Mouse (Mus musculus) limb, embryonic 10.5 days (tissue): Measurements from ENCODE around the gene Tmem50a. TPM values are rescaled to one million over a fixed set of nuclear protein-coding genes. Genes with fewer than 3 reads are reported as not detected.

ENCODE experiments used
- DNase-seq: peaks from one replicate; pipeline ENCODE4 v3.0.0-alpha.2; 2017; ENCODE audit warnings: low spot score
- H3K27ac ChIP-seq: fragments of 300-500 bp; sonication (generic); 2 replicates; pipeline ENCODE4 v1.5.1; 2016; ENCODE audit warnings: mild to moderate bottlenecking
- H3K27me3 ChIP-seq: fragments of 300-500 bp; sonication (generic); 2 replicates; pipeline ENCODE4 v1.6.1; 2016; ENCODE audit warnings: low read depth, mild to moderate bottlenecking; ENCODE audit not compliant: poor library complexity, severe bottlenecking
- H3K36me3 ChIP-seq: fragments of 300-500 bp; sonication (generic); 2 replicates; pipeline ENCODE4 v1.6.1; 2016; ENCODE audit warnings: mild to moderate bottlenecking, moderate library complexity
- H3K4me1 ChIP-seq: fragments of 300-500 bp; sonication (generic); 2 replicates; pipeline ENCODE4 v1.6.1; 2016
- H3K4me3 ChIP-seq: fragments of 300-500 bp; sonication (generic); 2 replicates; pipeline ENCODE4 v1.5.1; 2016; ENCODE audit warnings: mild to moderate bottlenecking, moderate library complexity
- H3K9me3 ChIP-seq: fragments of 300-500 bp; sonication (generic); replicated peaks from 2 replicates; pipeline ENCODE4 v1.6.1; 2016; ENCODE audit warnings: mild to moderate bottlenecking
- WGBS: fragments of 180-500 bp; shearing (Covaris S2); methylation state at CpG from one replicate; pipeline ENCODE4 v1.1.7; 2016; 5-methylcytosine and 5-hydroxymethylcytosine counted together
- polyA plus RNA-seq: library from polyadenylated mRNA; unstranded; fragments of >200 nt; fragmentation: Nextera tagmentation; extraction: Ambion mirVana; gene quantifications from 2 replicates; pipeline ENCODE4 v1.2.1, GENCODE M21; 2016

The Tmem50a gene
- polyA plus RNA-seq, result 129 and 133 TPM in 2 replicates

DNA sequence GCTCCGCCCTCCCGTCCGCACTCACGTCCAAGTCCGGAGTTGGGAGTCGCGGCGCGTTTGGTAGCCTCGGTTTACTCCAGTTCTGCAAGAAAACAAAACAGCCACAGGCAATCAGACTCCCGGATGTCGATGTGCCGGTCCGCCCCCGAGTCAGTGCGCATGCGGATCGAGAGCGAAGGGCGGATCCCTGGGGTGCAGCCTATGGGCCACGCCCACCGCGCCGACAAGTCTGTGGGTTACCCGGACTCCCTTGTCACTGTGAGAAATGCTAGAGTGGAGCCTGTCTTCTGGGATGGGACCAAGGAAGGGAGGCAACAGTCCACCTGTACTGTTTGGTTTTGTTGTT is at the start of gene Tmem50a:
TSS of gene Tmem50a (minus strand) at position 161 of the 346 bp plus-strand sequence.
- H3K4me1 ChIP-seq, result peaks cover 29% of the 10 kb centered on the region
- H3K4me3 ChIP-seq, result peak within 1 kb of the TSS; percentile 89
- peak within 1 kb of the TSS; percentile 94 for H3K27ac ChIP-seq
- peaks cover 32% of the 10 kb centered on the region for H3K36me3 ChIP-seq
- DNase-seq, result peak; percentile 95
- H3K27me3 ChIP-seq, result no peaks in the 10 kb centered on the region
- 0% methylated on average over 25 of the region's 25 CpGs for WGBS
- H3K9me3 ChIP-seq, result no peaks in the 10 kb centered on the region

DNA sequence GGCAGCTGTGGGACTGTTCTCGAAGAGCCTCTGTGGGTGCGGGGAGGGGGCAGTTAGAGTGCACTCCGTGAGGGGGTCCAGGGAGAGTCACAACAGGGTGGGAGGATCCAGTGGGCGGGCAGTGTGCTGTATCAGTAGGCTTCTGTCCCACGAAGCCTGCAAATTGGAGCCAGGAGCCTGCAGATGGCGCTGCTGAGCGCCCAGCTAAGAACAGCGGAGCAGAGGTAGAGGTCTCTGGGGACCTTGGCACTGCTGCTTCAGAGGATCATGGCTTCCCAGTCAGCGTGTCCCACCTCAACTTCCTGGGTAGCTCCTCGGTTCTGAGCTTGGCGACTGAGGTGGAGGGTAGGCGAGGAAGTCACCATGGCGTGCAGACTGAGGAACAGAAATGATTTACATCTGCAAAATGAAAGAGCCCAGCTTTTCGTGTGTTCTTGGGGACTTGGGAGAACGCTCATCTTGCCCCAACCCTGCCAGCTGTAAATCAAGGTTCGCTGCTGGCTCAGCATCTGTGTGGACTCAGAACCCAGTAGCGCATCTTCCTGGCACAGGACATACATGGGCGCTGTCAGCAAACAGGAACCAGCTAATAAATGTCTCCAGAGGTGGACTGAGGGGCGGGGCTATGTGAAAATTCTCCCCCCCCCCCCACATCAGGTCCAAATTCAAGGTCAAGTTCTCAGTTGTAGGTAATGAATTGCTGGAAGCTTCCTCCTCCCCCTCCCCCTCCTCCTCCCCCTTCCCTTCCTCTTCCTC is 48.4 kb upstream of the Tmem50a start:
- Histone ChIP-seq H3K4me3 (peak overlapping the region; percentile 31), H3K27ac (peak overlapping the region; percentile 57), H3K4me1 (peaks cover 7% of the 10 kb centered on the region), H3K36me3 (no peaks in the 10 kb centered on the region), H3K27me3 (peaks cover 16% of the 10 kb centered on the region; the same call in 1 of the 2 replicates), H3K9me3 (no peaks in the 10 kb centered on the region)
- 26% methylated on average over 19 of the region's 19 CpGs for WGBS
- DNase-seq, result peak; percentile 61

DNA sequence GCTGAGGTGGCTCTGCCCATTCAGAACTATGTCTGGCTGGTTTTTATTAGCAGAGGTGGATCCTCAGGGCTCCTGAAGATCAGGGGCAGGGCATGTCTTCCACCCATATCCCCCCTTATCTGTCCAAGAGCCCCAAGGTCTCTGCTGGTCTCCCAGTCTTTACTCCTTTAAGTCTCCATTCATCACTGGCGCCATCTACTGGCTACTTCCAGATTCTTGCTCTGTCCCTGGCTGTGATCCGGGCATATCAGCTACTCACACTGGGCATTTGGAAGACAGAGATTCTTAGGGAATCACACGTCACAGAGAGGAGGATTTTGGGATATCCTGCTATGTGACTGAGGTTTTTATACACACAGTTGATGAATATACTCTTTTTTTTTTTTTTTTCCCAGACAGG is 41.5 kb upstream of the Tmem50a start:
- H3K36me3 ChIP-seq, result no peaks in the 10 kb centered on the region
- peak; percentile 56 for DNase-seq
- H3K27me3 ChIP-seq, result peaks cover 44% of the 10 kb centered on the region
- no peak overlapping the region for H3K4me3 ChIP-seq
- 29% methylated on average over 3 of the region's 3 CpGs for WGBS
- H3K4me1 ChIP-seq, result peaks cover 10% of the 10 kb centered on the region
- H3K27ac ChIP-seq, result no peak overlapping the region
- H3K9me3 ChIP-seq, result no peaks in the 10 kb centered on the region

DNA sequence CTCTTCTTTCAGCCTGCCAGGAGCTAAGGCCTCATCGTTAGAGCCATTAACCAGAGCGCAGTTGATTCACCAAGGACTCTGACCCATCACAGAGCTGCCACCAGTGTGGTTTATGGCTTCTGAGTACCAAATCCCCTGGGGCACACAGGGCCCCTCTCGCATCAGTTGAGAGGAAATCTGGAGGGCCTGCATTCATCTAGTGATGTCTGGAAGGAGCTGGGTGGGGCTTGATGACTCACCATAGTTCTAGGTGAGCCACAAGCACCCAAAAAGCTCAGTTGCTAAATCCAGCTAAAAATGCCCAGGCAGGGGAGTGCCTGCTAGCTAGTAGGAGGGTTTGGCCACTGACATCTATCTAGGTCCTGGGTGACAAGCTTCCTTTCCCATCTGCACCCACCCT is 41.0 kb upstream of the Tmem50a start:
- 59% methylated on average over 3 of the region's 3 CpGs for WGBS
- no peak overlapping the region for H3K27ac ChIP-seq
- no peak for DNase-seq
- peaks cover 44% of the 10 kb centered on the region for H3K27me3 ChIP-seq
- H3K4me3 ChIP-seq, result no peak overlapping the region
- no peaks in the 10 kb centered on the region for H3K36me3 ChIP-seq
- H3K9me3 ChIP-seq, result no peaks in the 10 kb centered on the region
- H3K4me1 ChIP-seq, result peaks cover 14% of the 10 kb centered on the region

DNA sequence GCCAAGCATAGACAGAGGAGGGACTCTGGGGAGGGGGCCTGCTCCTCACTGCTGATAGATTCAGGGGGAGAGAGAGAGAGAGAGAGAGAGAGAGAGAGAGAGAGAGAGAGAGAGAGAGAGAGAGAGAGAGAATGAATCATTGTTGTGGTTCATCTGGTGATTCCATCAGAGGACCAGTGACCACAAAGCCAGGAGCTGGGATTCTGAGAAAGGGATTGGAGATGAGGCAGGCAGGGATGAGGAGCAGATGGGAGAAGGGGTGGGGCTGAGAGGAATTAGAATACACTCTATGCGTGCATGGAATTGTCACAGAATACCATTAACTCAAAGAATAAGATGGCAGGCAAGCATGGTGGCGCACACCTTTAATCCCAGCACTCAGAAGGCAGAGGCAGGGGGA is 40.4 kb upstream of the Tmem50a start:
- peaks cover 44% of the 10 kb centered on the region for H3K27me3 ChIP-seq
- 95% methylated on average over 2 of the region's 2 CpGs for WGBS

DNA sequence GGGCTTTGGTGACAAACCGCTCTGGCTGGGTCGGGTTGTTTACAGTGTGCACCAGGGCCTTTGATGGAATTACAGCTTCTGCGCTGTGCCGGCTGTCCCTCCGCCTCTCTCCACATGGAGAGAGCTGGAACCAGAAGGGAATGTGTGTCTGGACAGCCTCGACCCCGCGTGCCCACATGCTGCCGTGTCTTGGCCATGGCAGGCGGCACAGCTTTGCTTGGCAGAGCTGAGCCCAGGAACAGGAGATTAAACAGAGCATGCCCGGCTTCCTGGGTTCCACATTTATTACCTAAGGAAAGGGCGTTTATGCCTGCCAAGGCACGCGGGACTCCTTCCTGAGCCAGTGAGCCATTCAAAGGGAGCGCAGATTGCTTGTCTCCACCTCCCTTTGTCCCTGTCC is 39.6 kb upstream of the Tmem50a start:
- no peaks in the 10 kb centered on the region for H3K36me3 ChIP-seq
- DNase-seq, result no peak
- H3K27ac ChIP-seq, result peak overlapping the region; percentile 51; the same call in 1 of the 2 replicates
- H3K9me3 ChIP-seq, result no peaks in the 10 kb centered on the region
- 21% methylated on average over 15 of the region's 15 CpGs for WGBS
- H3K27me3 ChIP-seq, result peaks cover 44% of the 10 kb centered on the region
- peaks cover 21% of the 10 kb centered on the region for H3K4me1 ChIP-seq
- H3K4me3 ChIP-seq, result peak overlapping the region; percentile 18; the same call in 1 of the 2 replicates

More for the DNA sequence above, 40.4 kb upstream of the Tmem50a start:
- no peaks in the 10 kb centered on the region for H3K36me3 ChIP-seq
- no peak overlapping the region for H3K27ac ChIP-seq
- H3K9me3 ChIP-seq, result no peaks in the 10 kb centered on the region
- DNase-seq, result no peak
- H3K4me1 ChIP-seq, result peaks cover 20% of the 10 kb centered on the region
- H3K4me3 ChIP-seq, result no peak overlapping the region

DNA sequence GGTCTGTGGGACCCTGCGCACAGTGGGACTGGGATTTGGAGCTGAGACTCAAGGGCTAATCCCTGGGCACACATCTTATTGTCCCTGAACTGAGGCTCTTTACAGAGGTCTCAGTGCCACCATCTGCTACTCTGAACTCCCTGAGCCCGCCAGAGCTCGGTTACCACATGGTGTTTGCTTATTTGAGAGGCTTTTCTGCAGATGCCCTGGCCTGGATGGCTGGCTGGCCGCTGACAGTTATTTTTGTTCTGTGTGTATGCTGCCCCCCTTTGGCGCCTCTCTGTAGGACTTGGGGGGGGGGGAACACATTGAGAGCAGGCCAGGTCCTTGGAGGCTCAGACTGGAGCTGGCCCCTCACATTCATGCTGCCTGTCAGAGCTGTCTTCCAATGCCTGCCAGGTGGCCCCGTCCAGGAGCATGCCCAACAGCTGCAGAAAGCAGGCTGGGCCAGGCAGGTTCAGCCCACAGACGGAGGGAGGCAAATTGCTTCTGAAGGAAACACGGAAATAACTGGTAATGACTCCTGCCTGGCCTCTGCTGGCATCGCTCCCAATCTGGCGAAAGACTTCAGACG is 35.8 kb upstream of the Tmem50a start:
- no peaks in the 10 kb centered on the region for H3K9me3 ChIP-seq
- 27% methylated on average over 11 of the region's 11 CpGs for WGBS
- no peaks in the 10 kb centered on the region for H3K36me3 ChIP-seq
- DNase-seq, result peak; percentile 81
- H3K27ac ChIP-seq, result peak overlapping the region; percentile 64
- H3K4me1 ChIP-seq, result peaks cover 25% of the 10 kb centered on the region
- H3K27me3 ChIP-seq, result peaks cover 21% of the 10 kb centered on the region
- H3K4me3 ChIP-seq, result 0 out of 2 replicates have a peak overlapping the region, but pooled peaks have one; percentile 7

DNA sequence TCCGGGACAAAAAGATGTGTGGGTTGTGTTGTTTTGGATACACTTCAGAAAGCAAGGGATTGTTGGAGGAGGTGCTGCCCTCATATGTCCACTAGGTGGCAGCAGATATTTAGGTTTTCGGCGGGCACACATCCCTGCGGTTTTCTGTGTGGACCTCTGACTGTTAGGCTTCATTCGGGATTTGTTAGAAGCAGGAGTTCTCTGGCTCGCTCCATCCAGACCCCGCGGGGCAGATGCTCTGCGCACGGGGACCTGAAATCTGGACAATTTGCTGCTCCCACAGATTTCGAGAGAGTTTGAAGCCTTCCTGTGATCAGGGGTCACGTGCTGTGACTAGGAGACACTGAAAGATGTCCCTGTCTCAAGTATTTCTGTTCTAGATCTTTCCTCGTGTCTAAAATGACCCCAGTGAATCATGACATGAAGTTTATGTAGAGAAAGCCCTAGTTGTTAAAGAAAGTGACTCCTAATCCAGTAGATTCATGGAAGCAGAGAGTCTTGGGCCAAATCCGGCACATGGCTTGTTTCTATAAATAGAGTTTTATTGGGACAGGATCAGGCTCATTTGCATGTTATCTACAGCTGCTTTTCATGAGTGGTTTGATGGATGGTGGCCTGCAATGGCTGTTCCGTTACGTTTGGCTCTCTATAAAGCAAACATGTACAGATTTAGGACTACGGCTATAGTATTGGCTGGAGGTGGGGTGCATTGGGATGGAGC is 31.4 kb upstream of the Tmem50a start:
- Histone ChIP-seq H3K4me1 (peaks cover 18% of the 10 kb centered on the region), H3K4me3 (peak overlapping the region; percentile 29)
- WGBS, result 19% methylated on average over 17 of the region's 17 CpGs

DNA sequence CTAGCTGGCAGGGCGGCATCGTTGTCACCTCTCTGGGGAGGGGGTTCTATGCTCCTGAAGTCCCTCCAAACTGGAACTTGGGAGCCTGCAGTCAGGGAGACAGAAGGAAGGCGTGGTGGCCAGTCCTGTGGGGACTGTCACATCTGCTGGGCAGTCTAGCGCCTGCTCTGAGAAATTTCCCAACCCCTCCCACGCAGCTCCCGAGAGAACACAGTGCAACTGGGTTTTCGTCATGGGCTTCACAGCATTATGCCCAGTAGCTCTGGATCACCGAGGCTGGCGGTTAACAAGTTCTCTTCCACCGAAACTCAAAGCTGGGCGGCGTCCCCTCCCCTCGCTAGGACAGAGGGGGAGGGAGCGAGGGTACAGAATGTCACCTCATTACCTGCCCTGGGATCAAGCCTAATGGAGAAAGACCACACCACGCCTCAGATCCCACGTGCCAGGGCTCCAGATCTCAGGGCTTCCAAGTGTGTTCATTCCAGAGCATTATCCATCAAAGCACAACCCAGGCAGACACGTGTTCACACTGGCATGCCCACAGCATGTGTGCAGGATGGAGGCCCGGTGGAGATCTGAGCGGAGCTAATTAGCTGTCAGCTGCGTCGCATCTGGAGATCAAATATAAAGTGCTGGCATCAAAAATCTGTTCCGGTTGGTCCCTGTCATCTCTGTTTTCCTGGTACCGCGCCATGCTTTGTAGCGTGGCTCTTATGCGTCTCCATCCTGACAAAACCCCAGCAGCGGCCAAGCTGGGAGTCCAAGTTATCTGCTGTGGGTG is 29.1 kb upstream of the Tmem50a start:
- WGBS, result 50% methylated on average over 27 of the region's 27 CpGs
- Histone ChIP-seq H3K36me3 (no peaks in the 10 kb centered on the region), H3K4me3 (no peak overlapping the region), H3K27ac (no peak overlapping the region), H3K9me3 (no peaks in the 10 kb centered on the region), H3K27me3 (peaks cover 39% of the 10 kb centered on the region), H3K4me1 (peaks cover 16% of the 10 kb centered on the region)
- no peak for DNase-seq

More for the DNA sequence above, 31.4 kb upstream of the Tmem50a start:
- Histone ChIP-seq H3K27me3 (peaks cover 38% of the 10 kb centered on the region), H3K27ac (no peak overlapping the region), H3K36me3 (no peaks in the 10 kb centered on the region), H3K9me3 (no peaks in the 10 kb centered on the region)
- DNase-seq, result peak; percentile 81

DNA sequence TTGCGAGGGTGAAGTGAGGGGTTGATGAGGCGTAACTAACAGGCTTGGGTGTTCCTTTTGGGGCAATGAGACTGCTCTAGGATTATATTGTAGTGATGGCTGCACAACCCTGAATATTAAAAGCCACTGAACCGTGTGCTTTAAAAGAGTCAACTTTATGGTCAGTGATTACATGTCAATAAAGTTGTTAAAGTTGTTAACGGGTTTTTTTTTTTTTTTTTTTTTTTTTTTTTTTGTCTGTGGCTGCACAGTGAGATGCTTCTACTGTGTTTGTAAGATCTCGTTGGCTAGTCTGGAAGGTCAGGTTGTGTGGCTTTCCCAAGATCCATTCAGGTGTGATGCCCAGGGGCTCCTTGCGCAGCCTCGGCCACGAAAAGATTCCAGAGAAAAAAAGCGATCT is 25.1 kb upstream of the Tmem50a start:
- H3K4me3 ChIP-seq, result no peak overlapping the region
- DNase-seq, result no peak
- H3K4me1 ChIP-seq, result peaks cover 12% of the 10 kb centered on the region
- WGBS, result 66% methylated on average over 9 of the region's 9 CpGs
- H3K36me3 ChIP-seq, result peaks cover 29% of the 10 kb centered on the region
- H3K27ac ChIP-seq, result no peak overlapping the region
- peaks cover 32% of the 10 kb centered on the region for H3K27me3 ChIP-seq
- no peaks in the 10 kb centered on the region for H3K9me3 ChIP-seq

DNA sequence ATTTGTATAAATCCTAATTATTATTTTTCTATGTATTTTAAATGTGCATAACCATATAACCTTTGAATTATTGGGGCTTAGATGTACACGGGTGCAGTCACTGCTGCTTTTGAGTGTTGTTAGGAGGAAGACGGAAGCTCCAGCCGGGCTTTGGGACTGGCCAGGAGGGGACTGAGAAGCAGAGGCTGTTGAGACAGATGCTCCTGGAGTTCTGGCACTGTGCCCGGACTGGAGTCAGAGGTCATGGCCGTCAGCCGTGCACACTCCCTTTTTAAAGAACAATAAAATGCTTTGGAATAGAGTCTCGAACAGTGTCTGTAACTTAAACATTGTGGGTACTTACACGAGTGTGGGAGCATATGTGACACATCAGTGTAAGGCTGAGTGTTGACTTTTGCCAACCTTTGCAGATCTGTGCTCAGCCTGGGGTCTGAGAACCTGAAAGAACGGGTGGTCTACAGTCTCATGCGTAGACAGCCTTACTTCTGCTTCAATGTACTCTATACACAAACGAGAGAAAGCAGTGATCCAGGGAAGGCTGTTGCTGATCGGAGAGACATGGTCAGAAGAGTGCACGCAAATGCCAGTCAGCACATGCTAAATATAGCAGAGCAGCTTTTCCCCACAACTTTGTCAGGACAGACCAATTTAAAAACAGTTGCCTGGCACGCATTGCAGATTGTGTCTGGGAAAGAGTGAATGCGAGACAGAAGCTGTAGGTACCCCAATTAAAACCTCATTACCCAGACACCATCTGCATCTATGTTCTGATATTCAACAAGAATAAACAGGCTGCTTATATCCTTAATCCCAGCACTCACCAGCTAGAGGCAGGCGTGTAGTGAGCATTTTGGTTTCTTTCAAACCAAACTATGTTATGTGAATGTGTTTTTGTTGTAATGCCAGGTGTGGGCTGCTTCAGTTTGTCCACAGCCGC is 22.7 kb upstream of the Tmem50a start:
- Histone ChIP-seq H3K27me3 (peaks cover 8% of the 10 kb centered on the region), H3K4me3 (no peak overlapping the region), H3K36me3 (peaks cover 52% of the 10 kb centered on the region), H3K9me3 (no peaks in the 10 kb centered on the region), H3K27ac (no peak overlapping the region), H3K4me1 (peaks cover 7% of the 10 kb centered on the region; the same call in 1 of the 2 replicates)
- DNase-seq, result no peak
- 89% methylated on average over 17 of the region's 17 CpGs for WGBS
